Mouse (Mus musculus): ENCODE measurements around the gene Gm13090.

DNA sequence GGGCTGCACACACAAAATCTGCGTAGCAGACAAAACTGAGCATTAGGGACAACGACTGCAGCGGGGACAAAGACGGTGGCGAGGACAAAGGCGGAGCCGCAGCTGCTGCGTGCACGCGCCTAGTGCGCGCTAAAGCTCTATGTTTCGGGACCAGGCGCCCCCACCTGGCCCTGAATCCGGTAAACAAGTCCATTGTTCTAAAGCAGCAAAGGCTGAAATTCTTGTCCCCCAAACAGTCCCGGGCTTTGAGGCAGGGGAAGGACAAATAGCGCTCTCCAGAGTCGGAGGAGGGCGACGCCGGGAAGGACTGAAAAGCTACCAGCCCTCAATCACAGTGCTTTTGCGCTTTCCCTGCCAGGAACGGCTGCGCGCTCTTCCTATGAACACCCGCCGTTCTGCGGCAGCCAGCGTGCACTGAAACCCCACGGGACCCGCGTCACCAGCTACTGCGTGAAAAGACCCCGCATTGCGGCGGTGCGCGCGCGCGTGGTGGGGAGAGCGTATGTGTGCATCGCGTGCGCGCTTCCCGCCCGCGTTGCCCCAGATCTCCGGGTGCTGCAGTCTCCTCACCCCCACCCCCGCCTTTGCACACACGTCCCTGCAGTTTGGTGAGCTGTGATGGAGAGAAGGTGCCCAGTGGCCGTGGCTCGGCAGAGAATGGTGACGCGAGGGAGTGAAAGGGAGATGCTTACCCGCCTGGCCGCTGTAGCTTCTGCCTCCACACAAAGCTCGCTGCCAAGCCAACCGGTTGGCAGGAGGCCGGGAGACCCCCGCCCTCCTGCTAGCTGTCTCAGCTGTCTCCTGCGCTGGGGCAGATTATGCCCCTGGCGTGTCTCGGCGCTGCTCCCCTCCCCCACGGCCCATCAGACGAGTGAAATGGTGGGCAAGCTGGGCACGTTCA is 39.5 kb downstream of the Gm13090 start:
- TF ChIP-seq CTCF (IDR thresholded peaks at IDR 0.05; ENCODE audit: insufficient read depth, low read depth, low read length) (peak; percentile 24; the same call in 1 of the 2 replicates), POLR2A (IDR thresholded peaks at IDR 0.05; ENCODE audit: insufficient read depth, low read depth, low read length) (peak; percentile 59)
